Mouse (Mus musculus): ENCODE results near the gene Anapc15. TPM values are rescaled to one million over a fixed set of nuclear protein-coding genes. Genes with fewer than 3 reads are reported as not detected.
"Not testable (repeated sequence)": the region's sequence is repeated elsewhere in the genome, so short reads cannot be mapped to it uniquely, and the experiment has no call there.

The Anapc15 gene
- total RNA-seq, 2 experiments from 2014 or later: 27.4 to 35.2 TPM

GRCm38 (mm10) chr7:101939758-101940157, 76.2 kb downstream of the Anapc15 start:
- no peak for DNase-seq (ENCODE audit: low spot score in 2 of 2)

GRCm38 (mm10) chr7:101949008-101949407, 85.5 kb downstream of the Anapc15 start:
- not testable (repeated sequence) for DNase-seq (ENCODE audit: low spot score in 2 of 2)

Small RNAs within 50 kb of the gene (microRNA-seq; reads per million reads assigned to microRNA genes)
- 0 reads per million in 2 experiments for gene Gm22655 (ENCODE audit: borderline number of aligned reads in 2 of 2)

Other genes starting within 250 kb of the Anapc15 start
- gene Clpb, start 200.1 kb upstream of the Anapc15 start, total RNA-seq (2021): 100 to 1,000 TPM in 1 of 2 experiments, 10 to 100 TPM in 1; 90.8 to 113 TPM
- gene Phox2a, start 45.4 kb upstream of the Anapc15 start, total RNA-seq (2021): 10 to 100 TPM; 17.9 to 29.5 TPM
- 10 to 100 TPM; 79.2 to 81.5 TPM for gene Inppl1, start 25.5 kb upstream of the Anapc15 start, total RNA-seq (2021)
- 1 to 10 TPM; 2.3 to 9.5 TPM for gene Folr2, start 6.5 kb upstream of the Anapc15 start, total RNA-seq (2021)
- 1 to 10 TPM in 1 of 2 experiments, not detected in 1; 5.0 TPM for gene Folr1, start 7.1 kb downstream of the Anapc15 start, total RNA-seq (2021)
- 100 to 1,000 TPM in 1 of 2 experiments, 10 to 100 TPM in 1; 95.1 to 109 TPM for gene Lamtor1, start 42.2 kb downstream of the Anapc15 start, total RNA-seq (2021)
- not detected for gene Tomt, start 42.6 kb downstream of the Anapc15 start, total RNA-seq (2021)
- gene Lrrc51, start 70.2 kb downstream of the Anapc15 start, total RNA-seq (2021): 10 to 100 TPM; 12.2 to 13.9 TPM
- gene Numa1, start 70.4 kb downstream of the Anapc15 start, total RNA-seq (2021): 100 to 1,000 TPM; 141 to 160 TPM
- 10 to 100 TPM in 1 of 2 experiments, 1 to 10 TPM in 1; 8.4 to 12.5 TPM for gene Il18bp, start 155.0 kb downstream of the Anapc15 start, total RNA-seq (2021)
- 10 to 100 TPM; 38.5 to 38.7 TPM for gene Rnf121, start 201.8 kb downstream of the Anapc15 start, total RNA-seq (2021)
- gene Xndc1, start 201.8 kb downstream of the Anapc15 start, total RNA-seq (2021): 10 to 100 TPM; 11.6 to 12.6 TPM
- gene Xntrpc, start 202.0 kb downstream of the Anapc15 start, total RNA-seq (2021): under 1 TPM; 0.89 to 0.99 TPM
- gene Trpc2, start 219.4 kb downstream of the Anapc15 start, total RNA-seq (2021): not detected
- gene Art1, start 238.0 kb downstream of the Anapc15 start, total RNA-seq (2021): under 1 TPM in 1 of 2 experiments, not detected in 1; 0.29 TPM
- gene Art5, start 245.8 kb downstream of the Anapc15 start, total RNA-seq (2021): not detected

All from adrenal gland, adult 18-20 months (tissue).